ENCODE assay signal across 18 mouse cellular contexts in the genomic region with DNA sequence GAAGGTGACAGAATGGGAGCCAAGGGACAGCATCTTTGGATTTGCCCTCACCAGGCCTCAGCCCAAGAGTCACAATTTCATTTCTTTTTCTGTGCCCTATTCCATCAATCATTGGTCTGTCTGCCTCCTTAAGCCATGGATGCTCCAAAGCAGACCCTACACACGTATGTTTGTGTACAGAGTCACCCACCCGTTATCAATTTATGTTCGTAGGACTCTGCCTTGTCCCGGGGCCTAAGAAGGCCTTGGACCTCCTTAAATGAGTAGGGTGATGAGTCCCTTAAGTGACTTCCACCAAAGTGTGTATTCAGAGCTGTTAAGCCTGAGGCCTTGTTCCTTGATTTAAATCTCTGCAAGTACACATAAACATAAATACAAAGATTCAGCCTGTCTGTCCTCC. TPM values are rescaled to one million over a fixed set of nuclear protein-coding genes. Genes with fewer than 3 reads are reported as not detected.
A peak's percentile ranks its signal among the peaks of the same experiment; 100 is the strongest.
DNase-seq lines count a peak whose midpoint lies in the region; ATAC-seq lines count a peak whose summit lies in the region.
"Had no signal": no experiment of that assay in that cellular context is flagged by ENCODE, and none has a peak within 500 bp of the region (broad histone marks: within the 10 kb centered on the region; RNA-seq: fewer than 3 reads in every experiment).

No protein-coding gene starts in this region.

- peak overlapping the region; percentile 67; the same call in 1 of the 2 replicates for H3K27ac ChIP-seq in midbrain, embryonic 11.5 days (ENCODE audit: low read depth, low read length)
- no peak overlapping the region for H3K27ac ChIP-seq in midbrain, embryonic 10.5 days (replicated peaks)
- H3K27ac ChIP-seq in hindbrain, embryonic 12.5 days, result peak overlapping the region; percentile 98
- peak overlapping the region; percentile 83 for H3K27ac ChIP-seq in midbrain, embryonic 16.5 days (ENCODE audit: low read length)
- H3K27ac ChIP-seq: embryonic facial prominence, embryonic 13.5 days; liver, embryonic 13.5 days had no signal

- peaks cover 68% of the 10 kb centered on the region for H3K4me1 ChIP-seq in midbrain, embryonic 11.5 days (ENCODE audit: control insufficient read depth, insufficient read depth, low read length)
- peaks cover 98% of the 10 kb centered on the region for H3K4me1 ChIP-seq in midbrain, embryonic 10.5 days
- peaks cover 91% of the 10 kb centered on the region for H3K4me1 ChIP-seq in hindbrain, embryonic 12.5 days
- peaks cover 54% of the 10 kb centered on the region for H3K4me1 ChIP-seq in midbrain, embryonic 16.5 days (ENCODE audit: control insufficient read depth, insufficient read depth, low read length)
- H3K4me1 ChIP-seq: liver, embryonic 13.5 days had no signal

- DNase-seq in midbrain, embryonic 11.5 days (ENCODE audit: low spot score, missing footprints), result peak; percentile 90
- no peak for DNase-seq in midbrain, embryonic 10.5 days (ENCODE audit: low spot score)
- no peak for DNase-seq in MN1 (ENCODE audit: low spot score)
- no peak for DNase-seq in urinary bladder, postnatal 14 days (ENCODE audit: low spot score)
- DNase-seq in frontal cortex, adult 2 months (ENCODE audit: extremely low spot score in 1 of 2, low spot score in 1 of 2), result no peak
- DNase-seq: adrenal gland, postnatal 14 days; B cell, adult 2 months; cerebellum, postnatal 36 days; gastrocnemius, postnatal 14 days; kidney, adult 9 months; layer of hippocampus, adult 9-11 months; liver, embryonic 13.5 days had no signal

- no peak overlapping the region; the same call in 1 of the 2 replicates for H3K9ac ChIP-seq in midbrain, embryonic 11.5 days (ENCODE audit: low read length)
- H3K9ac ChIP-seq in hindbrain, embryonic 12.5 days, result peak overlapping the region; percentile 83
- H3K9ac ChIP-seq in midbrain, embryonic 16.5 days (ENCODE audit: low read depth, low read length), result no peak overlapping the region
- H3K9ac ChIP-seq: liver, embryonic 13.5 days had no signal

- peaks cover 75% of the 10 kb centered on the region for H3K27me3 ChIP-seq in midbrain, embryonic 11.5 days (ENCODE audit: control insufficient read depth, insufficient read depth, low read length)
- H3K27me3 ChIP-seq in midbrain, embryonic 10.5 days (ENCODE audit: low read depth, poor library complexity, severe bottlenecking), result peaks cover 100% of the 10 kb centered on the region
- peaks cover 55% of the 10 kb centered on the region for H3K27me3 ChIP-seq in hindbrain, embryonic 12.5 days
- peaks cover 5% of the 10 kb centered on the region; the same call in 1 of the 2 replicates for H3K27me3 ChIP-seq in midbrain, embryonic 16.5 days (ENCODE audit: control insufficient read depth, insufficient read depth, low read depth, low read length)

- no peaks in the 10 kb centered on the region for H3K9me3 ChIP-seq in midbrain, embryonic 11.5 days (ENCODE audit: control insufficient read depth, low read length)
- H3K9me3 ChIP-seq in midbrain, embryonic 10.5 days (replicated peaks), result no peaks in the 10 kb centered on the region
- no peaks in the 10 kb centered on the region for H3K9me3 ChIP-seq in hindbrain, embryonic 12.5 days (replicated peaks)
- H3K9me3 ChIP-seq in midbrain, embryonic 16.5 days (replicated peaks; ENCODE audit: control insufficient read depth, low read length, poor library complexity, severe bottlenecking), result no peaks in the 10 kb centered on the region
- H3K9me3 ChIP-seq: embryonic facial prominence, embryonic 13.5 days; heart, embryonic 12.5 days; limb, embryonic 10.5 days; liver, embryonic 13.5 days had no signal

- no peak for ATAC-seq in midbrain, embryonic 11.5 days (ENCODE audit: low FRiP score)
- ATAC-seq in hindbrain, embryonic 12.5 days (ENCODE audit: low FRiP score), result no peak
- no peak for ATAC-seq in midbrain, embryonic 16.5 days
- ATAC-seq: lung, postnatal 0 days had no signal

- no peaks in the 10 kb centered on the region for H3K36me3 ChIP-seq in midbrain, embryonic 11.5 days (ENCODE audit: control insufficient read depth, insufficient read depth, low read length)
- peaks cover 14% of the 10 kb centered on the region; the same call in 1 of the 2 replicates for H3K36me3 ChIP-seq in midbrain, embryonic 10.5 days
- H3K36me3 ChIP-seq in hindbrain, embryonic 12.5 days, result no peaks in the 10 kb centered on the region; the same call in 1 of the 2 replicates
- no peaks in the 10 kb centered on the region for H3K36me3 ChIP-seq in midbrain, embryonic 16.5 days (ENCODE audit: control insufficient read depth, insufficient read depth, low read length)
- H3K36me3 ChIP-seq: embryonic facial prominence, embryonic 13.5 days; heart, embryonic 12.5 days; limb, embryonic 10.5 days; liver, embryonic 13.5 days had no signal

- no peak overlapping the region for H3K4me3 ChIP-seq in midbrain, embryonic 11.5 days (ENCODE audit: low read depth, low read length)
- H3K4me3 ChIP-seq in midbrain, embryonic 10.5 days, result no peak overlapping the region
- H3K4me3 ChIP-seq in hindbrain, embryonic 12.5 days, result peak overlapping the region; percentile 37; the same call in 1 of the 2 replicates
- H3K4me3 ChIP-seq in midbrain, embryonic 16.5 days (ENCODE audit: low read depth, low read length), result no peak overlapping the region

- no peak overlapping the region for H3K4me2 ChIP-seq in midbrain, embryonic 11.5 days
- H3K4me2 ChIP-seq in hindbrain, embryonic 12.5 days (replicated peaks), result peak overlapping the region; percentile 61
- H3K4me2 ChIP-seq in midbrain, embryonic 16.5 days (ENCODE audit: low read length), result no peak overlapping the region

- WGBS in midbrain, embryonic 11.5 days, result 84% methylated on average over 4 of the region's 4 CpGs
- WGBS in midbrain, embryonic 10.5 days, result 85% methylated on average over 4 of the region's 4 CpGs
- WGBS in hindbrain, embryonic 12.5 days, result 41% methylated on average over 4 of the region's 4 CpGs
- WGBS in midbrain, embryonic 16.5 days, result 71% methylated on average over 4 of the region's 4 CpGs

RNA-seq across cellular contexts. Expression of a gene that starts 50.1 kb away (rescaled TPM):
- polyA plus RNA-seq in midbrain, embryonic 11.5 days (2014; fragmentation: Nextera tagmentation; extraction: Ambion mirVana), result 24.0 and 26.7 TPM in 2 replicates
- polyA plus RNA-seq in midbrain, embryonic 10.5 days (2016; fragmentation: Nextera tagmentation; extraction: Ambion mirVana), result 41.3 and 43.2 TPM in 2 replicates
- polyA plus RNA-seq in hindbrain, embryonic 12.5 days (2016; fragmentation: Nextera tagmentation; extraction: Ambion mirVana), result 40.1 and 42.0 TPM in 2 replicates
- polyA plus RNA-seq in midbrain, embryonic 16.5 days (2015; fragmentation: Nextera tagmentation; extraction: Ambion mirVana), result 19.7 and 22.0 TPM in 2 replicates
- 73.0 and 84.6 TPM in 2 replicates for polyA plus RNA-seq in frontal cortex, adult 2 months (2012; rRNA removed)
